Mouse (Mus musculus): ENCODE measurements around the gene Cd27.
A peak's percentile ranks its signal among the peaks of the same experiment; 100 is the strongest.

The Cd27 gene

DNA sequence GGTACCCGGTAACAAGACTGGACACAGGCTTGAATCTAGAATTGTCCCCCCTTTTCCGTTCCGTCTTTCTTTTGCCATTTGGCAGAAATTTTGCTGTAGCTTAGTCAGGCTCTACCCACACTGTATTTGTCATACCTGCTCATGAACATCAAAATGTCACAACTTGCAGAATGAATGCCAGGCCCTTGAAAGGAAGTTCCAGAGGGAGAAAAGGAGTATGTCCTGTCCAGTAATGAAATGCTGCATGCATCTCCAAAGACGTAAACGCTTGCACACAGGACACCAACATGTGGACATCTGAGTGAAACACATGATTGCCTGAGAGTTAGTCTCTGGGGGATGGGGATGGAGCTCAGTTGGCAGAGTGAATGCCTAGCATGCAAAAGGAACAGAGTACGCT, 23.1 kb downstream of the Cd27 start:
- DNase-seq (ENCODE audit: low read depth, low spot score), result no peak

DNA sequence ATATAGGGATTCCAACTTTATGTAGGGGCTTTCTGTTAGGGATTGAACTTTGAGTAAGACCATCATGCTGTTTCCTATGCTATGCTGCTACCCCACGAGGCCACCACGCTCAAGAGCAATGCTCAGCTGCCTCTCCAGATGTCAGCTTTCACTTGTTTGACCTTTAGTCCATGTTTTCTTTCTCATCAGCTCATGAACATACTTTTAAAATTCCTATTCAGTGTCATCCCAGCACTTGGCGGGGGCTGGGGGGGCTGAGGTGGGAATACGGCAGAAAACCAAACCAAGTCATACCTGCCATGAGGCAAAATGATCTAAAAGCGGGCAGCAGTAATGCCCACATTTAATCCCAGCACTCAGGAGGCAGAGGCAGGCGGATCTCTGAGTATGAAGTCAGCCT, 23.7 kb downstream of the Cd27 start:
- no peak for DNase-seq (ENCODE audit: low read depth, low spot score)

DNA sequence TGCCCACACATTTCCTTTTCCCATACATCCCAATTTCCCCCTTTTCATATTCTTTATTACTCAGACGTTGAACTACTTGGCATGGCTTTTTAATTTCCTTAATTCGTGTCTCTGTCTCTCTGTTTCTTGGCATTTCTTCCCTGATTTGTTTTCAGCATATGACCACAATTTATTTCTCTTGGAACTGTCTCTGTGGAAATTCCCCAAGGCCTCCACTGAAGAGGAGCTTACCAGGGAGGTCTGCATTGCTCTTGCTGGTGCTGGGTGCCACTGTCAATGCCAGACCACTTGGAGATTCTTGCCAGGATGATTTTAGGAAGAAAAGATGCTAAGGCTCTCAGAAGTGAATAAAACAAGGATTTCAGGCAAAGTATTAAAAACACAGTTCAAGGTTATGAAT, 24.2 kb downstream of the Cd27 start:
- no peak for DNase-seq (ENCODE audit: low read depth, low spot score)

DNA sequence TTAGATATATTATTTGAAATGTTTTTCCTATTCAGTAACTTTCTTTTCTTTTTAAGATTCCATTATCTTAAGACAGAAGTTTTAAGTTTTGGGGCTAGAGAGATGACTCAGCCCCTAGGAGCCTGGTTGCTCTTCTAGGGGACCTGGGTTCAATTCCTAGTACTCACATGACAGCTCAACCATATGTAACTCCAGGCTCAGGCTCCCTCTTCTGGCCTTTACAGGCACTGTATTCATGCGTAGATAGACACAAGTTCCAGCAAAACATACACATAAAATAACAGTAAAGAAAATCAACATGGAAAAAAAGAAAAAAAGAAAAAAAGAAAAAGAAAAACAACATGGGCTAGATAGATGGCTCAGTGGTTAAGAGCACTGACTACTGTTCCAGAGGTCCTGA, 26.4 kb downstream of the Cd27 start:
- no peak for DNase-seq (ENCODE audit: low read depth, low spot score)

DNA sequence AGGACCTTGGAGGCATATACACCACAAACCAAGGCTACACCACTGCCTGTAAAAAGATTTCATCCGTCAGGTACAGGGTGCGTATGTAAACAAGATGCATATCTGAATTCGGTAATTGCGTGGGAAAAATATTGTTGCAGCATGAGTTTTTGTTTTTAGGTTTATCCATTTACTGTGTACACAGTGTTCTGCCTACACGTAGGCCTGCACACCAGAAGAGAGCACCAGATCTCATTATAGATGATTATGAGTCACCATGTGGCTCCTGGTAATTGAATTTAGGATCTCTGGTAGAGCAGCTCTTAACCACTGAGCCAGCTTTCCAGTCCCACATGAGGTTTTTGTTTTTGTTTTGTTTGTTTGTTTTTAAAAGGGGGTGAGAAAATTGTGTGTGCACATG, 39.6 kb downstream of the Cd27 start:
- DNase-seq (ENCODE audit: low read depth, low spot score), result no peak

DNA sequence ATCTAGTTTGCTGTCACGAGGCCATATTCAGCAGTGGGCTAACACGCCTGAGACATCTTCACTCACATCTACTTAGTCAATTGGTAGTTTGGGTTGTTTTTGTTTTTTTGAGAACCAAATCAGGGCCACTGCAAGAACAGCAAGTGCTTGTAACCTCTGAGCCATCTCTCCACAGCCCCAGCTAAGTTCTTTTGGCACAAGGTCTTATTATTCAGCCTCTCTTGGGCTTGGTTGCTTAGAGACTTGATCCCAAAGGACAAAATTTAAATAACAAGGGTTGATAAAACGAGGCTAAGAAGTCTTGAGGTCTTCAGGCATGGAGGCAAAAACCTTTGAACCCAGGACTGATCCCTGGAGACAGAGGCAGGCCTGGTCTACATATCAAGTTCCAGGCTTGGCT, 40.5 kb downstream of the Cd27 start:
- no peak for DNase-seq (ENCODE audit: low read depth, low spot score)

DNA sequence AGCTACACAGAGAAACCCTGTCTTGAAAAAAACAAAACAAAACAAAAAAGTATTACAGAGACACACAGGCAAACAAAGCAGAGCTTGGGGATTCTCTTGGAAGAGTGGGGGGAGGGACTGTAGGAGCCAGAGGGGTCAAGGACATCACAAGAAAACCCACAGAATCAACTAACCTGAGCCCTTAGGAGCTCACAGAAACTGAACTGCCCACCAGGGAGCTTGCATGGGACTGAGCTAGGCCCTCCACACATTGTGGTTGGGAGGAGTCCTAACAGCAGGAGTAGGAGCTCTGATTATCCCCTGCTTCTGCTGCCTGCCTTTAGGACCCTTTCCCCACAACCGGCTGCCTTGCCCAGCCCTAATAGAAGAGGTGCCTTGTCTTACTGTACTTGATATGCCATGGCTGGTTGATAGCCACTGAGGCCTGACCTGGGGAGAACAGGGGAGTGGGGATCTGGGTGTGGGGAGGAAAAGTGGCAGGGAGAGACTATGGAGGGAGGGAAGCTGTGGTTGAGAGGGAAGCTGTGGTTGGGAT, 41.2 kb downstream of the Cd27 start:
- DNase-seq (ENCODE audit: low read depth, low spot score), result no peak

DNA sequence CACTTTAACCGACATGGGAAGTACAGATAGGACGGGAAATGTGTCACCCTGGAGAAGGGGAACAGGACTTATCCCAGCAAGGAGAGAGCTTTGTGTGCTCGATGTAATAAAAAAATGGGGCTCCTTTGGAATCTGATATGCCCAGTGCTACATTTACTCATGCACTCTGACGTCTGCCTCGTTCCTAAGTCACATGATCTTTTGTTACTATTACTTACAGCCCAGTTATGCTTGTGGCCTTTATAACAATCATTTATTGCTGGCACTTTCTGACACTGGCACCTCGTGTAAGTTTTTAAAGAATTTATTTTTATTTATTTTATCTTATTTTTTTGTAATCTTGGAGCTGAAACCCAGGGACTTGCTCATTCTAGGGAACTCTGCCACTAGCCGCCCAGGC, 43.4 kb downstream of the Cd27 start:
- no peak for DNase-seq (ENCODE audit: low read depth, low spot score)

DNA sequence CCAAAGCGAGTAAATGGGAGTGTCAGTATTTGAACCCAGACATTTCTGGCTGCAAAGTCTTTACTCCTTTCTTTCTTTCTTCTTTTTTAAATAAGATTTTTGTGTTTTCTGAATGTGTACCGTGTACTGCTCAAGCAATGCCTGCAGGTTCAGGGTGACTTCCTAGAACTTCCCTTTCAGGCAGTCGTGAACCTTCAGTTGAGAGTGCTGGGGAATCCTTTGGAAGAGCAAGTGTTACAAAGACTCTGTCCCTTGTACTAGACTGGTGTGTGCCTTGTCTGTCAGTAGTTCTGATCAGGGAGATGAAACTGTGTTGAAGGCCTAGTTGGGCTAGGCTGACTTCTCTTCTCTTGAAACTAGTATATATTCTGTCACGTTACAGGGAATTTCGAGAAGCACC, 44.0 kb downstream of the Cd27 start:
- DNase-seq (ENCODE audit: low read depth, low spot score), result no peak

DNA sequence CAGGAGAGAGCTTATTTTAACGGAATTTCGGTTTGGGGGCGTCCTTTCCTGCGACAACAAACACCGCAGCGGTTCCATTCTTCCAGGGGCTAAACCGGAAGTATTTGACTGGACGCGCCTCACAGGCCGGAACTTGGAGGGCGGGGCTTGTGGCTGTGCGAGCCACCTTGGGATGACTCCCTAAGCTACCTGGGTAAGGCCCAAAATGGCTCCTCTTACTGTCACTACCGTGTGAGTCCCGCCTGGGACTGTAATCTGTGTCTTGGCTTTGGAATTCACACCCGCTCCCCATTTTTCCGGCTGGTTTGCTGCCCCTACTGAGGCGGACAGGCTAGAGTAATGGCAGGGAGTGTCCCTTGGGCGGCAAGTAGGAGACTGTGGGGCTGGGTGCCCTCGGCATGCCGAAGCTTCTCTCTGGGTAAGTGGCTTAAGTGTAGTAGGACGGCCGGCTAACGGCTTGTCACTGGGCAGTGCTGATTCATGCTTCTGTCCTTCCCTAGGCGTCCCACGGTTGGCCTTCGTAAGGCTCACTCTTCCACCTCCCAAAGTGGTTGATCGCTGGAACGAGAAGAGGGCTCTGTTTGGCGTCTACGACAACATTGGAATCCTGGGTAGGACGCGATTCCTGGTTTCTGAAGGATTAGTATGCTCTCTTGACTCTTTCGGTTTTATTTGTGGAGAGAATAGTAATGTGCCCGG, 44.6 kb downstream of the Cd27 start:
- peak; percentile 90 for DNase-seq (ENCODE audit: low read depth, low spot score)

DNA sequence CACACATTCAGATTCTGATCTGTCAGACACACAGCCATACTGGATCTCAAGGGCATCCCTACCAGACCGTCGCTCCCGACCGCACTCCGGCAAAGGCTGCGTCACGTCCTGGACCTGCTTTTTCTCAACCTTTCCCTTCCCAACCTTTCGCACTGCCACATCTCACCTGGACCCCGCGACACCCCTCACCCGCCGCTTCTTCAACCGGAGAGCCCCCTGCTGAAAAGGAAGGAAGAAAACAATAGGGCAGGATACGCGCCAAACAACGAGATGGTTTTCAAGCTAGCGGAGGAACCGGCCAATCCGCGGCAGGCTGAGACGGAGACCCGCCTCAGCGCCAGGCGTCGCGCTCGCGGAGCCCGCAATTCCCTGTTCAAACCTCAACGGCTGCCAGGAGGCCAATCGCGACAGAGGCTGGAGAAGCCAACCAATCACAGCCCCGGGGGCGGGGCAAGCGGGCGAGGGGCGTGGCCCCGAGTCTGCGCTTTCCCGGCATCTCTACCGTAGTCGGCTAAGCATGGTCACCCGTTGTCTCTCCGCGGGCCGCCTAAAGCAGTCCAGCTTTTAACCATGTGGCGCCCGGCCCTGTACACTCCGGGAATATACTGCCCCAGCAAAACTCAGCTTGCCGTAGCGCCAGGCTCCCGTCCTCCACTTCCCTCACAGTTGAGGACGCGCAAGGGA, 45.3 kb downstream of the Cd27 start, which contains the start of the genes Ncapd2 and Mrpl51:
Gene Ncapd2, minus strand, starts transcription at position 370 of the 684 bp plus-strand sequence.
Gene Mrpl51, plus strand, starts transcription at position 470 of the 684 bp plus-strand sequence.
- peak; percentile 98 for DNase-seq (ENCODE audit: low read depth, low spot score)

DNA sequence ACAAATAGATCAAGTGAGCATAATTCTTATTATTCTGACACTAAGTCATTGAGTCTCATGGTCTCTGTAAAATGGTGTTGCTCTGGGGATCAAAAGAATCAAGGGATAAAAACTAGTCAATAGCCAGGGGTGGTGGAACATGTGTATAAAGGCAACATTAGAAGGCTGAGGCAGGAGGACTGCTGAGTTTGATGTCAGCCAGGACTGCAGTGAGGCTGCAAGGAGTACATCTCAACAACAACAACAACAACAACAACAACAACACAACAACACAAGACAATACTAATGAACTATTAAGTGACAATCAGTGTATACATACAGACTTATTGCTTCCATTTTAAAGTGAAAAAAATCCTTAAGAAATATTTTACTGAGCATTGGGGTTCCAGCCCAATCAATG, 46.0 kb downstream of the Cd27 start:
- no peak for DNase-seq (ENCODE audit: low read depth, low spot score)

DNA sequence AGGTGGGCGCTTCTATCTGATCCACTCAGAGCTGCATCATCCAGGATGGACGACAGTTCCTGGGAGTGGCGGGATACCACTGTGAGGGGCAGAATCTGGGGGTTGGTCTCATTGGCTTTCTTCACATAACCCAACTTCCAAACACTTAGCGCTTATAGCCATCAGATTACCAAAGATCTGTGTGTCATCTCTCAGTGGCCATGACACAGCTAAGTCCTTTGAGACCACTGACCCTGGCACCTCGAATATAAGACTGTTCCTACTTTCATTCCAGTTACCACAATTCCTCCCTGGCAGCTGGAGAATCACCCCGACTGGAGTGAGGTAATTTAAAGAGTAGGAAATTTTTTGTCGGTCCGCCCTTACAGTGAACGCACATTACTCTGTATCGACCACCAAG, 50.6 kb downstream of the Cd27 start:
- DNase-seq (ENCODE audit: low read depth, low spot score), result no peak
